In genomic region chr11:50602356-50603081, GRCm38 (mm10) we compare ENCODE assay signal across 8 mouse cellular contexts. TPM values are rescaled to one million over a fixed set of nuclear protein-coding genes. Genes with fewer than 3 reads are reported as not detected.
DNase-seq lines count a peak whose midpoint lies in the region; ATAC-seq lines count a peak whose summit lies in the region.

No protein-coding gene starts in this region.

- peak; percentile 37 to 78 for DNase-seq in adrenal gland, adult (ENCODE audit: inconsistent age in 2 of 2, low spot score in 1 of 2)
- no peak for DNase-seq in adrenal gland, adult 8-10 months
- DNase-seq in NIH3T3 (ENCODE audit: low read depth) (peak; percentile 85), liver (peak; percentile 15)
- DNase-seq in heart, postnatal 36 days, result peak; percentile 60 to 73

- peak overlapping the region; percentile 63 for H3K4me3 ChIP-seq in forebrain, embryonic 12.5 days (replicated peaks)
- H3K4me3 ChIP-seq in neural tube, embryonic 12.5 days, result peak overlapping the region; percentile 58

- H3K9me3 ChIP-seq in forebrain, embryonic 12.5 days, result no peaks in the 10 kb centered on the region
- H3K9me3 ChIP-seq in neural tube, embryonic 12.5 days, result no peaks in the 10 kb centered on the region

- H3K4me2 ChIP-seq in forebrain, embryonic 12.5 days, result peak overlapping the region; percentile 99
- peak overlapping the region; percentile 99 for H3K4me2 ChIP-seq in neural tube, embryonic 12.5 days (replicated peaks)

- H3K4me1 ChIP-seq in forebrain, embryonic 12.5 days, result peaks cover 16% of the 10 kb centered on the region
- peaks cover 18% of the 10 kb centered on the region for H3K4me1 ChIP-seq in neural tube, embryonic 12.5 days

- ATAC-seq in forebrain, embryonic 12.5 days (ENCODE audit: low FRiP score), result peak; percentile 53
- ATAC-seq in neural tube, embryonic 12.5 days (ENCODE audit: low FRiP score, low read depth), result 0 out of 2 replicates have a peak, but pooled peaks have one; percentile 19
- no peak for ATAC-seq in erythroblast, adult 5-6 weeks (replicated peaks; ENCODE audit: low FRiP score, poor library complexity, severe bottlenecking)

- under 1% methylated on average over 59 of the region's 59 CpGs for WGBS in forebrain, embryonic 12.5 days
- under 1% methylated on average over 59 of the region's 59 CpGs for WGBS in neural tube, embryonic 12.5 days

- H3K9ac ChIP-seq in forebrain, embryonic 12.5 days, result peak overlapping the region; percentile 59
- peak overlapping the region; percentile 57 for H3K9ac ChIP-seq in neural tube, embryonic 12.5 days

- H3K27me3 ChIP-seq in forebrain, embryonic 12.5 days, result peaks cover 80% of the 10 kb centered on the region
- peaks cover 59% of the 10 kb centered on the region for H3K27me3 ChIP-seq in neural tube, embryonic 12.5 days (replicated peaks)

- intact Hi-C loops in heart, postnatal 36 days (cut with DNase I), result loop anchor here (1.0 to 5.0 kb wide), 2 partner anchors 90 to 167 kb away; no protein-coding TSS in a partner anchor

- no peaks in the 10 kb centered on the region for H3K36me3 ChIP-seq in forebrain, embryonic 12.5 days (replicated peaks)
- no peaks in the 10 kb centered on the region for H3K36me3 ChIP-seq in neural tube, embryonic 12.5 days

- no peak overlapping the region for H3K27ac ChIP-seq in forebrain, embryonic 12.5 days
- no peak overlapping the region for H3K27ac ChIP-seq in neural tube, embryonic 12.5 days

RNA-seq across cellular contexts. Expression of gene Adamts2, which starts 0.6 kb away (rescaled TPM):
- 1 to 10 TPM; 4.2 to 9.7 (median 5.4) TPM for total RNA-seq in adrenal gland, adult 8-10 months (2022)
- 1.8 and 2.0 TPM in 2 replicates for polyA plus RNA-seq in forebrain, embryonic 12.5 days (2016; fragmentation: Nextera tagmentation; extraction: Ambion mirVana)
- 10 to 100 TPM; 16.3 to 18.7 TPM for total RNA-seq in heart, postnatal 36 days (2021)
- polyA plus RNA-seq in neural tube, embryonic 12.5 days (2016; fragmentation: Nextera tagmentation; extraction: Ambion mirVana), result 2.7 and 3.3 TPM in 2 replicates
- not detected in 2 replicates for total RNA-seq in erythroblast, adult 5-6 weeks (2015; ENCODE audit: low replicate concordance)
- total RNA-seq in erythroblast, adult 5-6 weeks (2017; ENCODE audit: low replicate concordance), result 0.09 and 0.28 TPM in 2 replicates

Comparison
In these comparisons a context has a peak if more than half of its experiments do, and no peak if none do; other contexts are left out.
1. RNA of gene Adamts2, which starts 0.6 kb away (total RNA-seq): 16.3 to 18.7 TPM in heart, postnatal 36 days and 4.2 to 9.7 TPM in adrenal gland, adult 8-10 months; 0.09 to 0.28 TPM in erythroblast, adult 5-6 weeks; every median in the first group is over 4 times any median in the second.